Mouse (Mus musculus) forebrain, embryonic 16.5 days (tissue): ENCODE results near the gene Timp2. TPM values are rescaled to one million over a fixed set of nuclear protein-coding genes. Genes with fewer than 3 reads are reported as not detected.

Experiments
- ATAC-seq: fragments of 200-750 bp; cut with Nextera tagmentation; 2 replicates; pipeline ENCODE4 v1.8.0; 2017; ENCODE audit warnings: mild to moderate bottlenecking, moderate library complexity
- H3K27ac ChIP-seq: fragments of 300-500 bp; sonication (generic); 2 replicates; pipeline ENCODE4 v1.5.1; 2014; ENCODE audit warnings: low read length, control low read depth
- H3K27me3 ChIP-seq: fragments of 300-500 bp; sonication (generic); replicated peaks from 2 replicates; pipeline ENCODE4 v1.6.1; 2014; ENCODE audit warnings: low read length; ENCODE audit not compliant: control insufficient read depth, insufficient read depth
- H3K36me3 ChIP-seq: fragments of 300-500 bp; sonication (generic); 2 replicates; pipeline ENCODE4 v1.6.1; 2014; ENCODE audit not compliant: control insufficient read depth, insufficient read depth
- H3K4me1 ChIP-seq: fragments of 300-500 bp; sonication (generic); replicated peaks from 2 replicates; pipeline ENCODE4 v1.6.1; 2014; ENCODE audit warnings: low read length; ENCODE audit not compliant: control insufficient read depth, insufficient read depth
- H3K4me2 ChIP-seq: fragments of 300-500 bp; sonication (generic); 2 replicates; pipeline ENCODE4 v1.6.1; 2014; ENCODE audit warnings: mild to moderate bottlenecking, low read length, control low read depth
- H3K4me3 ChIP-seq: fragments of 300-500 bp; sonication (generic); replicated peaks from 2 replicates; pipeline ENCODE4 v1.5.1; 2014; ENCODE audit warnings: mild to moderate bottlenecking, low read length, control low read depth
- H3K9ac ChIP-seq: fragments of 300-500 bp; sonication (generic); replicated peaks from 2 replicates; pipeline ENCODE4 v1.6.1; 2014; ENCODE audit warnings: low read depth, low read length, control low read depth
- H3K9me3 ChIP-seq: fragments of 300-500 bp; sonication (generic); 2 replicates; pipeline ENCODE4 v1.6.1; 2016; ENCODE audit warnings: low read length; ENCODE audit not compliant: control insufficient read depth
- WGBS: fragments of 180-500 bp; shearing (Covaris S2); extraction: QIAGEN DNeasy Blood & Tissue Kit; methylation state at CpG from one replicate; pipeline ENCODE4 v1.1.7; 2014; 5-methylcytosine and 5-hydroxymethylcytosine counted together
- polyA plus RNA-seq: library from polyadenylated mRNA; unstranded; fragments of >200 nt; fragmentation: Nextera tagmentation; extraction: Ambion mirVana; gene quantifications from 2 replicates; pipeline ENCODE4 v1.2.1, GENCODE M21; 2015

Timp2 gene
- 79.8 and 79.9 TPM in 2 replicates for polyA plus RNA-seq

- H3K4me1 ChIP-seq = peaks cover 41% of the 10 kb centered on the region
- WGBS = 33% methylated on average over 6 of the region's 6 CpGs
- 0 out of 2 replicates have a peak, but pooled peaks have one; percentile 1 for ATAC-seq
- no peaks in the 10 kb centered on the region for H3K27me3 ChIP-seq
- peak within 1 kb of the TSS; percentile 89 for H3K27ac ChIP-seq
- H3K36me3 ChIP-seq = no peaks in the 10 kb centered on the region
- no peaks in the 10 kb centered on the region for H3K9me3 ChIP-seq
- H3K9ac ChIP-seq = peak within 1 kb of the TSS; percentile 95
- H3K4me2 ChIP-seq = peak within 1 kb of the TSS; percentile 87
- peak within 1 kb of the TSS; percentile 84 for H3K4me3 ChIP-seq
These were observed at the start of gene Timp2 for GRCm38 (mm10) chr11:118355640-118356039. Timp2 (minus strand) TSS chr11:118355740.

- Histone ChIP-seq H3K4me1 (no peaks in the 10 kb centered on the region), H3K27me3 (no peaks in the 10 kb centered on the region), H3K36me3 (peaks cover 5% of the 10 kb centered on the region; the same call in 1 of the 2 replicates), H3K9me3 (no peaks in the 10 kb centered on the region), H3K9ac (no peak overlapping the region), H3K27ac (no peak overlapping the region), H3K4me3 (no peak overlapping the region), H3K4me2 (no peak overlapping the region)
- no peak for ATAC-seq
- WGBS = 93% methylated on average over 8 of the region's 8 CpGs
These were observed 49.8 kb upstream of the Timp2 start for GRCm38 (mm10) chr11:118405311-118405710.

GRCm38 (mm10) chr11:118403951-118404899 lies 48.7 kb upstream of the Timp2 start:
- H3K36me3 ChIP-seq = 0 out of 2 replicates have a peak, but pooled peaks cover 3% of the 10 kb centered on the region
- no peaks in the 10 kb centered on the region for H3K9me3 ChIP-seq
- H3K4me3 ChIP-seq = no peak overlapping the region
- no peak overlapping the region for H3K9ac ChIP-seq
- no peak overlapping the region for H3K4me2 ChIP-seq
- WGBS = 81% methylated on average over 6 of the region's 6 CpGs
- no peak for ATAC-seq
- H3K27ac ChIP-seq = no peak overlapping the region
- H3K27me3 ChIP-seq = no peaks in the 10 kb centered on the region
- H3K4me1 ChIP-seq = no peaks in the 10 kb centered on the region

- Histone ChIP-seq H3K9me3 (no peaks in the 10 kb centered on the region), H3K4me2 (no peak overlapping the region), H3K36me3 (0 out of 2 replicates have a peak, but pooled peaks cover 3% of the 10 kb centered on the region), H3K4me3 (no peak overlapping the region), H3K27me3 (no peaks in the 10 kb centered on the region), H3K9ac (no peak overlapping the region), H3K27ac (no peak overlapping the region), H3K4me1 (no peaks in the 10 kb centered on the region)
- ATAC-seq = no peak
- 92% methylated on average over 2 of the region's 2 CpGs for WGBS
These were observed 47.6 kb upstream of the Timp2 start for GRCm38 (mm10) chr11:118403183-118403582.

- no peak within 1 kb of the TSS for H3K9ac ChIP-seq
- H3K27me3 ChIP-seq = no peaks in the 10 kb centered on the region
These were observed 46.3 kb upstream of the Timp2 start, which contains the start of gene Lgals3bp for GRCm38 (mm10) chr11:118401760-118402280. Lgals3bp (minus strand) TSS chr11:118402092.

GRCm38 (mm10) chr11:118401195-118401594 lies 45.7 kb upstream of the Timp2 start:
- no peaks in the 10 kb centered on the region for H3K36me3 ChIP-seq
- ATAC-seq = no peak
- H3K4me1 ChIP-seq = no peaks in the 10 kb centered on the region

More at GRCm38 (mm10) chr11:118401760-118402280, 46.3 kb upstream of the Timp2 start, which contains the start of gene Lgals3bp:
- Histone ChIP-seq H3K36me3 (no peaks in the 10 kb centered on the region), H3K9me3 (no peaks in the 10 kb centered on the region), H3K27ac (no peak within 1 kb of the TSS), H3K4me3 (no peak within 1 kb of the TSS), H3K4me1 (no peaks in the 10 kb centered on the region), H3K4me2 (no peak within 1 kb of the TSS)
- ATAC-seq = 0 out of 2 replicates have a peak, but pooled peaks have one; percentile 58
- 53% methylated on average over 7 of the region's 7 CpGs for WGBS

GRCm38 (mm10) chr11:118400566-118400936 lies 45.0 kb upstream of the Timp2 start:
- Histone ChIP-seq H3K4me2 (no peak overlapping the region), H3K36me3 (no peaks in the 10 kb centered on the region), H3K9me3 (no peaks in the 10 kb centered on the region), H3K4me3 (no peak overlapping the region), H3K4me1 (no peaks in the 10 kb centered on the region), H3K27me3 (no peaks in the 10 kb centered on the region), H3K27ac (no peak overlapping the region), H3K9ac (no peak overlapping the region)
- whole genome bisulfite sequencing = 58% methylated on average over 6 of the region's 6 CpGs
- no peak for ATAC-seq

More at GRCm38 (mm10) chr11:118401195-118401594, 45.7 kb upstream of the Timp2 start:
- Histone ChIP-seq H3K4me2 (no peak overlapping the region), H3K4me3 (no peak overlapping the region), H3K9me3 (no peaks in the 10 kb centered on the region), H3K27ac (no peak overlapping the region), H3K9ac (no peak overlapping the region), H3K27me3 (no peaks in the 10 kb centered on the region)
- 84% methylated on average over 4 of the region's 4 CpGs for WGBS

- ATAC-seq = no peak
- WGBS = 81% methylated on average over 5 of the region's 5 CpGs
These were observed 44.5 kb upstream of the Timp2 start for GRCm38 (mm10) chr11:118399891-118400565.

More at GRCm38 (mm10) chr11:118399891-118400565, 44.5 kb upstream of the Timp2 start:
- no peak overlapping the region for H3K27ac ChIP-seq
- no peaks in the 10 kb centered on the region for H3K9me3 ChIP-seq
- no peaks in the 10 kb centered on the region for H3K4me1 ChIP-seq
- H3K4me3 ChIP-seq = no peak overlapping the region
- H3K27me3 ChIP-seq = no peaks in the 10 kb centered on the region
- H3K4me2 ChIP-seq = no peak overlapping the region
- H3K9ac ChIP-seq = no peak overlapping the region
- no peaks in the 10 kb centered on the region for H3K36me3 ChIP-seq
